Mouse (Mus musculus): Measurements from ENCODE around the gene Sptan1. TPM values are rescaled to one million over a fixed set of nuclear protein-coding genes. Genes with fewer than 3 reads are reported as not detected.
A peak's percentile ranks its signal among the peaks of the same experiment; 100 is the strongest.

Sptan1 gene
- total and polyA plus RNA-seq, 3 experiments, result 73.8 to 113 (median 88.0) TPM

GRCm38 (mm10) chr2:30048101-30048501 is 82.7 kb downstream of the Sptan1 start:
- H3K79me2 ChIP-seq (replicated peaks; ENCODE audit: control insufficient read depth, extremely low read depth, insufficient read depth, poor library complexity, severe bottlenecking), result no peaks in the 10 kb centered on the region
- H3K4me2 ChIP-seq (ENCODE audit: insufficient read depth, low read depth, poor library complexity, severe bottlenecking), result peak overlapping the region; percentile 41
- peaks cover 0 to 24% of the 10 kb centered on the region in 2 experiments for H3K36me3 ChIP-seq (replicated peaks in 1 of 2; ENCODE audit: control insufficient read depth in 1 of 2, insufficient read depth in 1 of 2, low read length in 1 of 2)
- H3K4me1 ChIP-seq (ENCODE audit: control insufficient read depth in 1 of 2, insufficient read depth in 2 of 2), result peaks cover 7 to 20% of the 10 kb centered on the region in 2 experiments
- peak overlapping the region; percentile 62 to 98 (median 70) for H3K4me3 ChIP-seq (replicated peaks in 1 of 3; ENCODE audit: low read depth in 2 of 3, low read length in 2 of 3, poor library complexity in 1 of 3)
- no peaks in the 10 kb centered on the region for H3K27me3 ChIP-seq (replicated peaks)
- TF ChIP-seq NELFE (IDR thresholded peaks at IDR 0.05; ENCODE audit: low read depth, low read length) (no peak), ZNF384 (IDR thresholded peaks at IDR 0.05; ENCODE audit: low read depth, low read length) (peak; percentile 82), MAX (IDR thresholded peaks at IDR 0.05; ENCODE audit: low read length) (peak; percentile 87), RCOR1 (conservative IDR thresholded peaks at IDR 0.05; ENCODE audit: low read depth, low read length) (no peak), ETS1 (conservative IDR thresholded peaks at IDR 0.05; ENCODE audit: low read depth, low read length) (no peak), MYC (IDR thresholded peaks at IDR 0.05; ENCODE audit: low read depth, low read length) (peak; percentile 95), RAD21 (IDR thresholded peaks at IDR 0.05; ENCODE audit: low read depth, low read length) (no peak), MXI1 (IDR thresholded peaks at IDR 0.05; ENCODE audit: low read depth, low read length) (0 out of 2 replicates have a peak, but pooled peaks have one; percentile 65), TBP (conservative IDR thresholded peaks at IDR 0.05; ENCODE audit: low read depth, low read length) (no peak), BHLHE40 (IDR thresholded peaks at IDR 0.05; ENCODE audit: low read depth, low read length) (peak; percentile 88), ZKSCAN1 (IDR thresholded peaks at IDR 0.05; ENCODE audit: borderline replicate concordance, low read depth, low read length) (no peak), USF2 (conservative IDR thresholded peaks at IDR 0.05; ENCODE audit: low read depth, low read length) (no peak), PAX5 (IDR thresholded peaks at IDR 0.05; ENCODE audit: low read length) (no peak)
- dilution Hi-C loops (cut with MboI; ENCODE audit: extremely low pct_ligation_motif_present, extremely low pct_unique_long_range_greater_than_20kb, low sequenced_read_pairs) (no loop called here), in situ Hi-C loops (cut with MboI; ENCODE audit: low pct_ligation_motif_present, low pct_unique_long_range_greater_than_20kb, low sequenced_read_pairs) (loop anchor here (10.0 kb wide), 1 partner anchor 117 kb away; no protein-coding TSS in a partner anchor)
- no peaks in the 10 kb centered on the region for H3K9me3 ChIP-seq (replicated peaks; ENCODE audit: low read length)
- DNase-seq (ENCODE audit: extremely low read depth), result peak; percentile 69
- peak overlapping the region; percentile 92 for H3K9ac ChIP-seq (ENCODE audit: insufficient read depth, low read depth)
- H3K27ac ChIP-seq (ENCODE audit: insufficient read depth, low read depth), result peak overlapping the region; percentile 54; the same call in 1 of the 2 replicates

GRCm38 (mm10) chr2:30048699-30049388 is 83.5 kb downstream of the Sptan1 start, which contains the start of gene Wdr34:
Wdr34 (minus strand) TSS chr2:30048881.
- dilution Hi-C loops (cut with MboI; ENCODE audit: extremely low pct_ligation_motif_present, extremely low pct_unique_long_range_greater_than_20kb, low sequenced_read_pairs), result no loop called here
- Histone ChIP-seq H3K9me3 (replicated peaks; ENCODE audit: low read length) (no peaks in the 10 kb centered on the region), H3K27ac (ENCODE audit: insufficient read depth, low read depth) (peak within 1 kb of the TSS; percentile 65), H3K4me3 (replicated peaks in 1 of 3; ENCODE audit: low read depth in 2 of 3, low read length in 2 of 3, poor library complexity in 1 of 3) (peak within 1 kb of the TSS; percentile 62 to 98 (median 70)), H3K36me3 (replicated peaks in 1 of 2; ENCODE audit: control insufficient read depth in 1 of 2, insufficient read depth in 1 of 2, low read length in 1 of 2) (peaks cover 0 to 24% of the 10 kb centered on the region in 2 experiments), H3K4me1 (ENCODE audit: control insufficient read depth in 1 of 2, insufficient read depth in 2 of 2) (peaks cover 7 to 20% of the 10 kb centered on the region in 2 experiments), H3K27me3 (replicated peaks) (no peaks in the 10 kb centered on the region), H3K9ac (ENCODE audit: insufficient read depth, low read depth) (peak within 1 kb of the TSS; percentile 92), H3K4me2 (ENCODE audit: insufficient read depth, low read depth, poor library complexity, severe bottlenecking) (peak within 1 kb of the TSS; percentile 41), H3K79me2 (replicated peaks; ENCODE audit: control insufficient read depth, extremely low read depth, insufficient read depth, poor library complexity, severe bottlenecking) (no peaks in the 10 kb centered on the region)
- in situ Hi-C loops (cut with MboI; ENCODE audit: low pct_ligation_motif_present, low pct_unique_long_range_greater_than_20kb, low sequenced_read_pairs), result loop anchor here (10.0 kb wide), 1 partner anchor 116 kb away; no protein-coding TSS in a partner anchor
- peak; percentile 96 for DNase-seq (ENCODE audit: extremely low read depth)
- TF ChIP-seq TCF12 (IDR thresholded peaks at IDR 0.05; ENCODE audit: low read depth, low read length) (peak; percentile 86), MYC (IDR thresholded peaks at IDR 0.05; ENCODE audit: low read depth, low read length) (no peak), POLR2AphosphoS2 (IDR thresholded peaks at IDR 0.05; ENCODE audit: low read depth, low read length) (no peak; the same call in 1 of the 2 replicates), NELFE (IDR thresholded peaks at IDR 0.05; ENCODE audit: low read depth, low read length) (0 out of 2 replicates have a peak, but pooled peaks have one; percentile 55), KAT2A (IDR thresholded peaks at IDR 0.05; ENCODE audit: insufficient replicate concordance, low read length) (peak; percentile 80; the same call in 1 of the 2 replicates), RAD21 (IDR thresholded peaks at IDR 0.05; ENCODE audit: low read depth, low read length) (no peak), SIN3A (IDR thresholded peaks at IDR 0.05; ENCODE audit: low read length) (peak; percentile 98), ZMIZ1 (IDR thresholded peaks at IDR 0.05; ENCODE audit: low read depth, low read length) (0 out of 2 replicates have a peak, but pooled peaks have one; percentile 71), USF1 (IDR thresholded peaks at IDR 0.05; ENCODE audit: low read depth, low read length) (no peak), TBP (conservative IDR thresholded peaks at IDR 0.05; ENCODE audit: low read depth, low read length) (0 out of 2 replicates have a peak, but pooled peaks have one; percentile 71), MXI1 (IDR thresholded peaks at IDR 0.05; ENCODE audit: low read depth, low read length) (peak; percentile 100), ELF1 (IDR thresholded peaks at IDR 0.05; ENCODE audit: low read depth, low read length) (peak; percentile 89), GABPA (IDR thresholded peaks at IDR 0.05; ENCODE audit: insufficient replicate concordance, low read depth, low read length) (no peak), HCFC1 (IDR thresholded peaks at IDR 0.05; ENCODE audit: low read depth, low read length) (peak; percentile 93), POLR2A (IDR thresholded peaks at IDR 0.05; ENCODE audit: low read depth, low read length) (peak; percentile 80), IRF4 (IDR thresholded peaks at IDR 0.05; ENCODE audit: low read depth, low read length) (0 out of 2 replicates have a peak, but pooled peaks have one; percentile 15), BHLHE40 (IDR thresholded peaks at IDR 0.05; ENCODE audit: low read depth, low read length) (no peak), MAZ (IDR thresholded peaks at IDR 0.05; ENCODE audit: low read depth, low read length) (peak; percentile 66; the same call in 1 of the 2 replicates), EP300 (IDR thresholded peaks at IDR 0.05; ENCODE audit: low read length) (no peak), MEF2A (IDR thresholded peaks at IDR 0.05; ENCODE audit: borderline replicate concordance, low read depth, low read length) (peak; percentile 7; the same call in 1 of the 2 replicates), E2F4 (IDR thresholded peaks at IDR 0.05; ENCODE audit: insufficient replicate concordance, low read depth, low read length) (peak; percentile 59; the same call in 1 of the 2 replicates), ZKSCAN1 (IDR thresholded peaks at IDR 0.05; ENCODE audit: borderline replicate concordance, low read depth, low read length) (no peak), SMC3 (IDR thresholded peaks at IDR 0.05; ENCODE audit: low read depth, low read length) (no peak)
